Mouse (Mus musculus) embryo, embryonic 10 days (tissue): ENCODE data around the gene Xylt2.
"Not testable (repeated sequence)": the region's sequence is repeated elsewhere in the genome, so short reads cannot be mapped to it uniquely, and the experiment has no call there.

Experiments used
- DNase-seq: peaks from one replicate; pipeline ENCODE4 v3.0.0-alpha.2; 2015; ENCODE audit warnings: low spot score

Xylt2 gene

DNA sequence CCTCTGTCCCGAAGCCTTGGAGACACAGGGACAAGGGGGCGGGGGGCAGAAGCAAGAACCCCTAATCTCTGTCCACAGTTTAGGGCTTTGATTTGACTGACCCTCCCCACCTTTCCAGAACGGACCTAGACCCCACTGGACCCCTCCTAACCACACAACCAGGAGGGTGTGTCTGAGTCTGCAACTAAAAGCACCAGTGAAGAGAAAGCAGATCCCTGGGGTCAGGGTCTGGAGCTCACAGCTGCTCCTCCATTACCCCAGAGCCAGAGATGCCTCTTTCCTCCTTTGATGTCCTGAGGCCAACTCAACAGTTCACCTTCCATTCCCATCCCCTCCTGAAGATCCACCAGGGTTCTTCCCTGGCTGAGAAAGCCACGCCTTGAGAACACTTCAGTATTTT, 1.0 kb downstream of the Xylt2 start:
- peak; percentile 28 for DNase-seq

DNA sequence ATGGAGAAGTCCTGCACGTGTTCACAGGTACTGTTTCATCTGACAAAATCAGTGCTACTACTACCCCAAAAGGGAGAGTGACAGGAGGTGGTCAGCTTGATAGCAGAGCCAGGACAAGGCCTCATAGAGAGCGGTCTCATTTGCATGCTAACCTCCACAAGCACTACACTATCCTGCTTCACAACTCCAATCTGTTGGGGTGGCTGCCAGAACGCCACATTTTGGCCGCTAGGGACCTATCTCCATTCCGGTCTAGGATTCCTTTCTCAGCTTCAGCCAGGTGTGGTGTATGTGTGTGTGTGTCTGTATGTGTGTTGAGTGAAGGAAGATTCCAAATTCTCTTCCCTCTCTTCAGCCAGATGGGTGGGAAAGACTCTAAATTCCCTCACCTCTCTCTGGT, 1.9 kb downstream of the Xylt2 start:
- no peak for DNase-seq

DNA sequence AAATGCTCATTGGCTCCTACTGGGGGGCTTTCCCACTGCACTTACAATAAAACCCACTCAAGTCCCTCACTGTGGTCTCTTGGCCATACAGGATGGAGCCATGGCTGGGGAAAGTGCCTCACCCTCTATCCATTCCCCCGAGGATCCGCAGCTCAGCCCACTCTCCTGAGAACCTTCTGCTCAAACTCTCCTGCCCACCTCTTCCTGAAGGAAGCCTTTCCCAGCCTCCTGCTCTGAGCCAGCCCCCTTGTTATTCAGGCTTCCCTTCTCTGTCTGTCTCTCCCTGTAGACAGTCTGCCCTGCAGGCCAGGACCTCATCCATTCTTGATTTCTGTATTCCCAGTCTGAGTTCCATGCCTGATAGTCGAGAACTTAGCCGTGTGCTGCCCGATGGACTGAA, 2.3 kb downstream of the Xylt2 start:
- no peak for DNase-seq

DNA sequence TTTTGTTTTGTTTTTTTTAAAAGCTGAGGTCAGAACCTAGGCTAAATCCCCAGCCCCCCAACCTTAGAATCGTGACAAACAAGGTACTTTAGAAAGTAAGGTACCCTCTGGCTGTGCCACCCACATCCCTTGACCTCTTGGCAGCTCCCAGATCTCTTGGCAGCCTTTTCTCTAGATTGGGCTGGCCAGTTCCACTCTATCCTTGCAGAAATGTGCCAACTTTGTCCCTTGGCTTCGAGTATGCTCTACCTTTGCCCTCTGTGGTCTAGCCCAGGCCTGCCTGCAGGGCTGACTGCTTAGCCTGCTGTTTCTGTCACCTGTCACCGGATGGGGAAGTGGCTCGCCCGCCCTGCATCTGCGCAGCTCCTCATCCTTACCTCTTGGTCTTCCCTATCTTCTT, 12.0 kb downstream of the Xylt2 start:
- no peak for DNase-seq

DNA sequence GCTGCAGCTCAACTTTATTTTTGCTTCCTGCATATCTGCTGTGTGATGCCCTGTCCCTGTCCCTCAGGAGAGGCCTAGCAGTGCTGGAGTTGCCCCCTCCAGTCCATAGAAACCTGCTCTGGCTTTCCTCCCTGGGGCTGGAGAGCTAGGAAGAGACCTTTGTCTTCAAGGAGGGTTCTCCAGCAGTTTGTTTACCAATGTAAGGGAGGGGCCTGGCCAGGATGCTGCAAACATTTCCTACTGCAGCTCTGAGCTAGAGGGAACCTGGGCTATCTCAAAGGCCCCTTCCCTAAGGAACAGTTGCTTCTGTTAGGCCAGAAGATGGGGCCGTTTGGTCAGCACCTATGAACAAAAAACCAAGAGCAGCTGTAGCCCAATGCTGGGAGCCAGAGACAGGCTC, 16.0 kb downstream of the Xylt2 start:
- DNase-seq, result no peak

DNA sequence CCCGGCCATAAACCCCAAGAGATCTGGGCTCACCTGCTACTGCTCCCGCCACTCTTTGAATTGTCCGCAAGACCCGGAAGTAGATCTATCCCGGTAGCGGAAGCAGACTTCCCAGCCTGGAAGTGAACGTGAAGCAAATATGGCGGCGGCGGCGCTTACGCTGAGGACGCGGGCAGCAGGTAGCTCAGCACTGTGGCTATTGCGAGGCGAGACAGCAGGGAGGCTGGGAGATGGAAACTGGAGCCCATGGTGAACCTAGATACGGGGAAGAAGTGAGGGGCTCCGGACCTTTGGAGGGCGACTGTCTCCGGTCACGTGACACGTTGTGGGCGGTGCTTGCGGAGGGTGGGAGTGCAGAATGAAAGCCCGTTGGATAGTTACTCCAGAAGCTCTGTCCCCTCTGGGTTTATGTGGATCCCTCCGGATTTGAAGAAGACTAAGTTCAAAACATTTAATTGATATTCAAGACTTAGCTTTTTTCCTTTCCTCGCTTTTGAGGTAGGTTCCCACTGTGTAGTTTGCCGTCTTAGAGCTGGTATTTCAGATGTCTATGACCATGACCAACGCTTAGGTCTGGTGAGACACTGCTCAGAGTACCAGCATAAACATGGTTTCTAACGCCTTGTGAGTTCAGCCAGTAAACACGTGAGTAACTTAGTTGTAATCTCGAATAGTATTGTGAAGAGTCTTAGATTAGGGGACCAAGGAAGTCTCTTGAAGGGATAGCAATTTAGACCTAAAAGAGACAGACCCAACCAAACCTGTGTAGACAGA, 23.5 kb downstream of the Xylt2 start, which contains the start of the genes Mrpl27 and Eme1:
TSS of gene Mrpl27 (plus strand) at position 105 of the 774 bp plus-strand sequence.
TSS of gene Eme1 (minus strand) at position 302 of the 774 bp plus-strand sequence.
- peak; percentile 84 for DNase-seq

DNA sequence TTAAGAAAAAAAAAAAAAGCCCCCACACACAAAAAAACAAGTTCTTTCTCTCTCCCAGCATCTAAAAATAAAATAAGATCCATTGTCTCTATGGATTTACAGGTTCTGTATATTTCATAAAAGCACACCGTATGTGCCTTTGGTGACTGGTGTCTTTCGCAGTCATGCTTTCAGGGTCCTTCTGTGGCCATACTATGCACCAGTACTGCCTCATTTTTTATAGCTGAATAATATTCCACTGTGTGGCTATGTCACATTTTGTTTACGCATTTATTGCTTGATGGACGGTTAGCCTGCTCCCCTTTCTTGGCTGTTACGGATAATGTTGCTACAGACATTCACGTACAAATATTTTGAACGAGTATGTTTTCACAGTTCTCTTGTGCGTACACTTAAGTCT, 24.3 kb downstream of the Xylt2 start:
- no peak for DNase-seq

DNA sequence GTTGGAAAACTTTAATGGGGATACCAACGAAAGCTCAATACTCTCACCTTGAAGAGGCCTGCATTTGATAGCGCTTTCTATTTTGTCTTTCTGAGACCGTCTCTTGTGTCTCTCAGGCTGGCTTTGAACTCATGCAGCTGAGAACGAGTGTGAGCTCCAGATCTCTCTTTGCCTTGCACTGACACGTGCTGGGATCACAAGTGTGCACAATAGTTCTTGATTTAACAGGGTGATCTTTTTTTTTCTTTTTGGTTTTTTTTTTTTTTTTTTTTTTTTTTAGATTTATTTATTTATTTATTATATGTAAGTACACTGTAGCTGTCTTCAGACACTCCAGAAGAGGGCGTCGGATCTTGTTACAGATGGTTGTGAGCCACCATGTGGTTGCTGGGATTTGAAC, 26.1 kb downstream of the Xylt2 start:
- not testable (repeated sequence) for DNase-seq

DNA sequence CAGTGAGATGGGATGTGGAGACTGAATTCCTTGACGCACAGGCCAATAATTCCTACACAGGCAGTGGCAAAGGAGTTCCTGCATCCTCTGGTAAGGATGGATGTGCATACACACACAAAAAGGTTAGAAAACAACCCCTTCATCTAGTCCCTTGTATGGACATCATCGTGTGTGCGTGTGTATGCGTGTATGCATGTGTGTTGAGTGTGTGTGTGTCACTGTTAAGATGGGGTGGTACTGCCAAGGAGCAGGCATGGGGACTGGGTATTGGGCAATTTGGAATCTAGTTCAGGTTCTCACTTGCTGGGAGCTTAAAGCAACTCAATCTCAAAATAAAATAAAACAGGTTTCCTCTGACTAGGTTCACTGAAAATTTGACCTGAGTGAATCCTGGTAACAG, 30.9 kb downstream of the Xylt2 start:
- DNase-seq, result no peak

DNA sequence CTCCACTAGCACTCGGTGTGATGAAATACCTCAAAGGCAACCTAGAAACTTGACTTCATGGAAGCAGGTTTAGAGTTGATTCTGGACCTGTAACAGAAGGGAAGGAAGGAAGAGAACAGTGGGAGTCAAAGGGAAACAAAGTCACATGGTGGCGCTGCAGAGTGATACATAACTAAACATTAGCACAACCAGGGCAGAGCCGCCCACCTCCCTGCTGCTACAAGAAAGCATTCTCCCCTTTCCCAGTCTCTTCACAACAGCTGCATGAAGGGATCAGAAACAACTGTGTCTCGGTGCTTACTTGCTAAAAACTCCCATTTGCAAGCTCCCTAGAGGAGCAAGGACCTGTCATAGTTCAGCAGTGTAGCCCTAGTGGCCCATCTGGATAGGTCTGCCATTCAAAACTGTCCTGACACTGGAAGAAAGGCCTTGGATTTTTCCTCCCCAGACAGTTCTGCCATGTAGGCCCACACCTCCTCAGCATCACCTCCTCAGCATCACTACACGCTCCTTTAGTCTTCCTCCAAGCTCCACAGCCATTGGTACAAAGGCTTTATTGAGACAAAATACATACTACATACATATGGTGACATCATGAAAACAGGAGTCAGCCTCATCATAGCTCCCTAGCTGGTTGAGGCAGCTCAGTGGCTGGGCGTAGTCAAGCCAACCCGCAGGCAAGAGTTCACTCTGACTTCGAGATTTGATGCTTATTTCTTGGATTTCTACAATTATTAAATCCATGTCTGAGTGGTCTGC, 32.7 kb downstream of the Xylt2 start:
- no peak for DNase-seq

DNA sequence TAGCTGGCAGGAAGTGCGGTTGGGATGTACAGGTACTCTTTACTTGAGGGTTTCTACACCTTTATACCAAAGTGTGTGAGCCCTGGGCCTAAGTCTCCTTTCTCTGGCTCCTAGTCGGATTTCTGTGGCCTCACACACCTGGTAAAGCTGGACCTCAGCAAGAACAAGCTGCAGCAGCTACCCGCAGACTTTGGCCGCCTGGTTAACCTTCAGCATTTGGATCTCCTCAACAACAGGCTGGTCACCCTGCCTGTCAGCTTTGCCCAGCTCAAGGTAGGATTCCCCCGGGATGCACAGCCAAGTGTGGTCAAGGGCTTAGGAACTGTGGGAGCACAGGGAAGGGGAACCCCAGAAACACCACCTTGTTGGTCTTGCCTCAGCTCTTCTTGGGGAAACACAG, 42.9 kb downstream of the Xylt2 start:
- DNase-seq, result no peak

DNA sequence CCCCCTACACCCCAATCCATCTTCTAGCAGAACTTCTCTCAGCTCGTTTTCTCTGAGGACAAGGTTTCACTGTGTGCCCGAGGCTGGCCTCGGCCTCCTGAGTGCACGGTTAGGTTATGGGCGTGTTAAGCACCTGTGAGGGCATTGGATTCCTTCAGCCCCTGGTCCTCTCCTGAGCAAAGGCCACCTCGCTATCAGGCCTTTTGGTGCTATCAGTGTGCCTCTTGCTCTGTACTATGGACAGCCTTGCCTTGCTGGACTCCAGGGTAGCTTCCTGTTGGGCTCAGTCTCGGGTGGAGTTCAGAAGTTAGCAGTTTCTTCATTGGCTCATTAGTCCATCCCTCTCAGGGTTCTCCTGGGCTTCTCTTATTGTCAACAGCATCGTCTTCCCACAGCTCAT, 44.3 kb downstream of the Xylt2 start:
- no peak for DNase-seq

DNA sequence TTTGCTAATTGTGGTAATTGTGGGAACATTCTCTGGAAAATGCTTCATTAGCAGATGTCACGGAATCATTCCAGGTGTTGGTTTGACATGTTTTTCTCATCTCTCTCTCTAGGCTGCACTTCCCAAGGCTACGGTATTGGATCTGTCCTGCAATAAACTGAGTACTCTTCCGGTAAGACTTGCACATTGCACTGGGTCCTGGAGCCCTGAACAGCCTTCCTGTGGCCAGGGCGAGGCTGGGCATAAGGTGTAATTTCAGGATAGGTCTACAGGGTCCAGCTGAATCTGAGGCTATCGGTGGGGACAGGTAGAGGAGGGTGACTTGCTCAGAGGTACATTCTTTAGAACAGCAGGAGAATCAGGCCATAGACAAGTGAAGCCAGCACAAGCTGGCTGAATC, 45.3 kb downstream of the Xylt2 start:
- DNase-seq, result no peak

DNA sequence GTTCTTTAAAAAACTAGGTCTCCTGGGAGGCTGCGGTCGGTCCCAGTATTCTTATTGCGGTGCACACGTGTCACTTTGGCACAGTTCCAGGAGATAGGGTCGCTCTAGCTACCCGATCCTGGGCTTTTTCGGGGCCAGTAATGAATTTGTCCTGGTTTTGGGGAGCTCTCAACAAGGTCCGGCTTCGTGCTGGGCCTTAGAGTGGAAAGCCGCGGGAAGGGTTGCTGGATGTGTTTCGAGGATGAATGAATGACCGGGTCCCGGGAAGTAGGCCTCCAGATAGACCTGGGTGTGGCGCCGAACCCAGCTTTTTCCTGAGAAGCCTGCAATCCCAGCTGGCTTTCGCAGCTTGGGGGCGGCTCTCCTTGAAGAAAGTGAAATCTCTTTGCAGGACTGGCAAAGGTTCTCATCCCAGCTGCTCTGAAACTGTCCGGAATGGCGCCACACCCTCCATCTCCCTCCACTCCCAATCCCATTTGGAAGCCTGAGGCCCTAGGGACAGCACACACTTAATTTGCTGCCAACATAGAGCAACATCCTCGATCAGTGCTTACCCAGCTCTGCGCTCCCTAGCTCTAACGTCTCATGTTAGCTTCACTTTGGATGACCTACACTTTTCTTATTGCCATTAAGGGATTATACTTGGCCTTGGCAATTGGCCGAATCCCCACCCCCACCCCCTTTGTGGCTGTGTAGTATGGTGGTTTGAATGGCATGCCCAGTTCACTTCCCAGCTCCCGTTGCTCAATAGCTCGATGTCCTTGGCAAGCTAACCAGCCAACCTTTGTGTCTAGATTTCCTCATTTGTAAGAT, 46.9 kb downstream of the Xylt2 start:
- no peak for DNase-seq

DNA sequence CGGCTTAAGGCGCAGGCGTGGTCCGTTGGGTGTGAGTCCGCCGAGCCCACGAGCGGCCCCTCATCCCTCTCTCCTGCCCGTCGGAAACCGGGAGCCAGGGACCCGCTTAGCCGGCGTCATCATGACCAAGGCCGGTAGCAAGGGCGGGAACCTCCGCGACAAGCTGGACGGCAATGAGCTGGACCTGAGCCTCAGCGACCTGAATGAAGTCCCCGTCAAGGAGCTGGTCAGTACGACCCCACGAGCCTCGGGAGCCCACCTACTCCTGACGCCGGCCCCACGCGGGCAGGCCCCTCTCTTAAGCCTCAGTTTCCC, 47.5 kb downstream of the Xylt2 start:
- DNase-seq, result no peak

DNA sequence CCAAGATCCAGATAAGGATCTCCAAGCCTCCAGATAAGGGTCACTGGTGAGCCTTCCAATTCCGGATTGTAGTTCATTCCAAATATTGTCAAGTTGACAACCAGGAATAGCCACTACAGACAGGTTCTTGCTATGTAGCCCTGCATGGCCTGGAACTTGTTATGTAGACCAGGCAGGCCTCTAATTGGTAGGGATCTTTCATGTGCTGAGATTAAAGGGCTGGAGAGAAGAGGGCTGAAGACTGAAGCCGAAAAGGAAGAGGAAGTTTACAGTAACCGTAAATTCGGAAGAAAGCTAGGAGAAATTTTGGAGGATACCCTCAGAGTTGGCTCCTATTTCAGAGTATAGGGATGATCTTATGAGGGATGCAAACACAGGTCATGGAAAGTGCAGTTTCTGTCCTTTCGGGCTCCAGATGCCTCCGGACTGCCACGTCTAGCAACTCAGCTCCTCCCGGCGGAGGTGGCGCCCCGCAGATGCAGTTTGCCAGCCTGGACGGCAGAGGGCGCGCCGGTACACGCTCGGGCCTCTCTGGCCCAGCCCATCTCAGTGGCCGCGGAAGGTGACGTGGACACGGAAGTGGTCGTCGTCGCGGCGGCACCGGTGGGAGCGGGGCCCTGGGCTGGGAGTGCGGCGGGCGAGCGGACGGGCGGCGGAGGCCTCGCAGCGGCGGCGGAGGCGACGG, 48.0 kb downstream of the Xylt2 start, which contains the start of gene Lrrc59:
TSS of gene Lrrc59 (plus strand) at position 569 of the 685 bp plus-strand sequence.
- peak; percentile 97 for DNase-seq

DNA sequence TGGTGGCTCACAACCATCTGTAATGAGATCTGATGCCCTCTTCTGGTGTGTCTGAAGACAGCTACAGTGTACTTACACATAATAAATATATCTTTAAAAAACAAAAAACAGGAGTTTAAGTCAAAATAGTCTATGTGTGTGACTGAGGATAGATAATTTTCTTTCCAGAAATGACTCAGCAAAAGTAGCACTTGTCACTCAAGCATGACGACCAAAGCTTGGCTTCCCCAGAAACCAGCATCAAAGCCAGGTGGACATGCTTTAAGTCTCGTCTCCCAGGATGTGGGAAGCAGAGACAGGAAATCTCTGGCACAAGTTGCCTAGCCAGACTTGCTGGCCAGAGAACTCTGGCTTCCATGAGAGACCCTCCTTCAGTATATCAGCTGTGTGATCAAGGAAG, 55.2 kb downstream of the Xylt2 start:
- no peak for DNase-seq

DNA sequence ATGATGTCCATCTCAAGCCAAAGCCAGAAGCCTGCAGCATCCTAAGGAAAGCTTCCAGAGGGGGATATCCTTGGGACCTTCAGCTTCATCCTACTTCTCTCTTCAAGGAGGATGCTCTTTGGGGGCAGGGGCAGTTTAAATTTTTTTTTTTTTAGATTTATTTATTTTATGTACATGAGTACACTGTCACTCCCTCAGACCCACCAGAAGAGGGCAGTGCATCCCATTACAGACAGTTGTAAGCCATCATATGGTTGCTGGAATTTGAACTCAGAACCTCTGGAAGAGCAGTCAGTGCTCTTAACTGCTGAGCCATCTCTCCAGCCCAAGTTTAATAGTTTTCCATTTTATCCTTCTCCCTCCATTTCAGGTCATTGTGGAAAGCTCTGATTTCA, 55.9 kb downstream of the Xylt2 start:
- DNase-seq, result no peak

DNA sequence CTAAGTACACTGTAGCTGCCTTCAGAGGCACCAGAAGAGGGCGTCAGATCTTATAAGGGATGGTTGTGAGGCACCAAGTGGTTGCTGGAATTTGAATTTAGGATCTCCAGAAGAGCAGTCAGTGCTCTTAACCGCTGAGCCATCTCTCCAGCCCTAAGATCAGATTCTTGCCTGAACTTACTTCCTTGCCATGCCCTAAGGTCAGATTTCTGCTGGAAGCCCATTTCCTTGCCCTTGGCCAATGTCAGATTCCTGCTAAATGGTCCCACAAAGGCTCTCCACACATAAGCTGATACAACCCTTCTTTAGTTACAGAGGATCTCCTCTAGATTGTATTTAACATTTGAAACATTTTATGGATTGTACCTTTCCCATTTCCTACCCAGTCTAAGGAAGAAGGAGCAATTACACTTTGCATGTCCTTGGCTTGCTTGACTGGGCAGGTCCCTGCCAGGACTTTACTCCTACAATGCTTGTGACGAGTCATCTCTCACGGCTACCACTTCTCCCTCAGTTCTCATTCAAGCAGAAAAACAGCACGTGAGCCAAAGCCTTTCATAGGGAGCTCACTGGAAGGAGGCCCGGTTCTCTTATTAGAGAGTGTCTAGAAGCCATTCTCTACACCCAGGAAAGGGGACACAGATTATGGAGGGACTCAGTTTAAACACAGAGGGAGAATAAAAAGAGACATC, 56.4 kb downstream of the Xylt2 start:
- DNase-seq, result no peak

DNA sequence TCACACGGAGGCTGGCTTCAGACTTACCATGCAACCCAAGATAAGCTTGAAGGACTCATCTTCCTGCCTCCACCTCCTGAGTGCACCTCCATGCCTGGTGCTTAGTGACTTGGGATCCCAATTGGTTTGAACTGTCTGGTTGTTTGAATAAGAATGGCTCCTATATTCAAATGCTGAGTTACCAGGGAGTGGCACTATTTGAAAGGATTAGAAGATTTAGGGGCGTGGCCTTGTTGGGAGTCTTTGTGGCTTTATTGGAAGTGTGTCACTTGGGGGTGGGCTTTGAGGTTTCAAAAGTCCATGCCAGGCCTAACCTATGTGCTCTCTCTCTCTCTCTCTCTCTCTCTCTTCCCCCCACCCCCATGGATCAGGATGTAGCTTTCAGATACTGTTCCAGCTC, 59.7 kb downstream of the Xylt2 start:
- DNase-seq, result no peak

DNA sequence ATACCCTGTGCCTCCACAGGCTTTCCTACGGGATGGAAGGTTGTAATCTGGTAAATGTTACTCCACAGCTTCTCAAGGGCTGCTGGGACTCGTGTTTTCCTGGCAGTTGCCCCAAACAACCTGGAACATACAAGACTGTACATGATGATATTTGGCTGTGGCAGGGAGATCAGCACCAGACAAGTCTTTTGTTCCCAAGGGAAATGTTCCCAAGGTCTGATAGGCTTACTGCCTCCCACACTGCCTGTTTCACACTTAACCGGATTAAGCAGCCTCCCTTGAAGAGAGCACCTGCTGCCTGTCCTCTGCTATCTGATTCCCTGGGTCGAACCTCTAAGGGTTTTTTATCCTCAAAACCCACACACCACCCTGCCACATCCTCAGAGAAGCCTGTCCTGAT, 61.8 kb downstream of the Xylt2 start:
- DNase-seq, result no peak

DNA sequence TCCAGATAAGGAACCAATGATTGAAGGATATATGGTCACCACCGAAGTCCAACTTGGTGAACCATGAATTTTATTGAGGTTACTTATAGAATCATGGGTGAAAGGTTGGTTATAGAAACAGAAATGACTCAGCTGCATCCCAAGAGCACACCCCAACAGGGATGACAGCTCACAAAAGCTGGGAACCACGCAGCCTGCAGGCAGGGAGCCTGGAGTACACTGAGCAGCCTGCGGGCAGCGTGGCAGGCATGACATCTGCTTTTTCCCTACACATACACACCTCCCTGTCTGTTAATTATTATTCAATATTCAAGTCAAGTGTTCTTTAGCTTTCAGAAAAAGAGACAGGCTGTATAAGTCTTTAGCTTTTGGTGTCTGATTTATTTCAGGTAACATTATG, 62.7 kb downstream of the Xylt2 start:
- no peak for DNase-seq
